Mouse (Mus musculus) Patski (cell line): ENCODE results near the gene Stub1. TPM values are rescaled to one million over a fixed set of nuclear protein-coding genes. Genes with fewer than 3 reads are reported as not detected.
A peak's percentile ranks its signal among the peaks of the same experiment; 100 is the strongest.

Experiments used
- ATAC-seq: fragments of 100-300 bp; one replicate; pipeline ENCODE4 v1.8.0; 2021
- CTCF ChIA-PET: fragments of 350-600 bp; sonication (Branson Sonifier 250); formaldehyde crosslinking; loops from one replicate; lab custom pipeline; 2022; ENCODE audit warnings: inconsistent platforms; lab: Charles Lee
- POLR2A ChIA-PET: fragments of 350-600 bp; sonication (Branson Sonifier 250); formaldehyde crosslinking; loops from one replicate; lab custom pipeline; 2022; ENCODE audit warnings: antibody characterized with exemption, inconsistent platforms; lab: Charles Lee
- DNase-seq: peaks from one replicate; pipeline ENCODE4 v3.0.0-alpha.2; 2011; ENCODE audit warnings: low read depth, low spot score
- H3K27me3 ChIP-seq: fragments of 371-371 bp; one replicate; pipeline ENCODE4 v1.5.1; 2021
- CTCF ChIP-seq: fragments of 100-300 bp; IDR thresholded peaks from one replicate; pipeline ENCODE4 v1.5.1; 2021
- in situ Hi-C: fragments of 300-500 bp; cut with MboI; formaldehyde crosslinking; loops from 3 replicates; pipeline ENCODE4 v1.11.1; 2018; ENCODE audit warnings: low pct_unique_long_range_greater_than_20kb, mixed read lengths
- polyA plus RNA-seq: library from polyadenylated mRNA; unstranded; gene quantifications from one replicate; pipeline ENCODE4 v1.2.3, GENCODE M21; 2021

The Stub1 gene
- polyA plus RNA-seq, 1 experiment from 2014 or later: 188 TPM

DNA sequence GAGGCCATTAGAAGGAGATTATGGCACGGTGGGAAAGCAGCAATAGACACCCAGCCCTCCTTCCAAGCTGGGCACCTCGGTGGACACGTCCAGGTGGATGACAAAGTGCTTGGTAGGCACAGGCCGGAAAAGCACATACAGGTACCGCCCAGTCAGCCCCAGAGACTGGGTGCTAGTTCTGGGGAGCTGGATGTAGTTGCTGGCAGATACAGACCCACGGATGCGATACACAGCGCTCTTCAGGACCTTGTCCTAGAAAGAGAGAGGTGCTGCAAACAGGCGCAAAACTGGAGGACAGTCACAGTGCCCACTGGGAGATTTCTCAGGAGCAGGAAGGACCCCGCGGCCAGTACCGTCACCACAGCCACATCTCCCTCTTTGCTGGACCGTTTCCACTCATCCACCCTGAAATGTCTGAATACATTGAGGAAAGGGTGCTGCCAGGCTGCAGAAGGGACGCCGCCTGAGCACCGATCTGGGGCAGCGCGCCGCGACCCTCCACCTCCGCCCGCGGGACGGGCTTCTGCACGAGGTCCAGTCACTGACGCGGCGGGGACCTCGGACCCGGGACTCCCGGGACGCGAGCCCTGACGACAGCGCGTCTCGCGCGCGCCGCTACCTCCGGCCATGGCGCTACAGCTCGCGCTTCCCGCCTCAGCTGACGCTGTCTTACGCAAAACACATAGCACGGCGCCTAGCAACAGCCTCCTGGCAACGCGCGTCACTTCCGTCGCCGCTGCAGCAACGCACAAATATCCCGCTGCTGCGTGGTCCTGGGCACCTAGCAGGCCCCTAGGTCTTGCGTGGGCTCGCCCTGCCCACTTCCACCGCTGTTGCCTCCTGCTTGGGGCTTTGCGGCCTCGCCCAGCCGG is 27.9 kb upstream of the Stub1 start, which contains the start of gene Wdr90:
Gene Wdr90, minus strand, starts transcription at position 670 of the 872 bp plus-strand sequence.
- in situ Hi-C loops: no loop called here
- no peaks in the 10 kb centered on the region for H3K27me3 ChIP-seq
- TF ChIP-seq CTCF: no peak
- DNase-seq (no peak), ATAC-seq (peak; percentile 73)
- ChIA-PET CTCF (interaction anchor here (1.3 kb wide), 1 partner anchor 10 kb away, joined by 3 read pairs; no protein-coding TSS in a partner anchor), POLR2A (interaction anchor here (0.9 to 1.7 kb wide), 4 partner anchors 14 to 24 kb away, joined by 3 to 7 read pairs (median 4); partner anchors contain the start of genes Mettl26 and Rhbdl1)

- H3K27me3 ChIP-seq: no peaks in the 10 kb centered on the region
- in situ Hi-C loops: no loop called here
- no peak for TF ChIP-seq CTCF
- CTCF ChIA-PET: no interaction called here
- ATAC-seq (no peak), DNase-seq (no peak)
- POLR2A ChIA-PET: interaction anchor here (1.3 kb wide), 1 partner anchor 15 kb away, joined by 4 read pairs; no protein-coding TSS in a partner anchor
Measured at GRCm38 (mm10) chr17:25860229-25860628, 27.0 kb upstream of the Stub1 start.

DNA sequence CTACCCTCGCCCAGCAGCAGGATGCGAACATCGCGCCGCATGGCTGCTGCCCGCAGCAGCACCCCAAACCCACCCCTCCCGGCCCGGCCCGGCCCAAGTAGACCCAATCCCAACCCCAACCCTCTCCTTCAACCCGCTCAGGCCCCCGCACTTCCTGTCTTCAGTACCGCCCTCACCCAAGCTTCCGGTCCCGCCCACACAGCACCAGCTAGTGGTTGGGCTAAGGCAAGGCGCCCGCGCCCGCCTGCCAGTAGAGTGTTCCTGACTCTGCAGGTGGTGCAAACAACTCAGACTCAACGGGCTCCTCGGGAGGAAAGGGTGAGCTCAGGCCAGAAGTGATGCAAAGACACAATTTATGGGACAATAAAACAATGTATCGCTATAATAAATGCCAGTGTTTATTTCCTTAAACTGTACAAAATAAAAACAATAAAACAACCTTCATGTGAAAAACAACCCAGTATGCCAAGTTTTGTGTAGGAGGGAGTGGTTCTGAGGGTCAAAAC is 11.2 kb upstream of the Stub1 start, which contains the start of gene Rhot2:
Gene Rhot2, minus strand, starts transcription at position 456 of the 506 bp plus-strand sequence.
- no peak for TF ChIP-seq CTCF

DNA sequence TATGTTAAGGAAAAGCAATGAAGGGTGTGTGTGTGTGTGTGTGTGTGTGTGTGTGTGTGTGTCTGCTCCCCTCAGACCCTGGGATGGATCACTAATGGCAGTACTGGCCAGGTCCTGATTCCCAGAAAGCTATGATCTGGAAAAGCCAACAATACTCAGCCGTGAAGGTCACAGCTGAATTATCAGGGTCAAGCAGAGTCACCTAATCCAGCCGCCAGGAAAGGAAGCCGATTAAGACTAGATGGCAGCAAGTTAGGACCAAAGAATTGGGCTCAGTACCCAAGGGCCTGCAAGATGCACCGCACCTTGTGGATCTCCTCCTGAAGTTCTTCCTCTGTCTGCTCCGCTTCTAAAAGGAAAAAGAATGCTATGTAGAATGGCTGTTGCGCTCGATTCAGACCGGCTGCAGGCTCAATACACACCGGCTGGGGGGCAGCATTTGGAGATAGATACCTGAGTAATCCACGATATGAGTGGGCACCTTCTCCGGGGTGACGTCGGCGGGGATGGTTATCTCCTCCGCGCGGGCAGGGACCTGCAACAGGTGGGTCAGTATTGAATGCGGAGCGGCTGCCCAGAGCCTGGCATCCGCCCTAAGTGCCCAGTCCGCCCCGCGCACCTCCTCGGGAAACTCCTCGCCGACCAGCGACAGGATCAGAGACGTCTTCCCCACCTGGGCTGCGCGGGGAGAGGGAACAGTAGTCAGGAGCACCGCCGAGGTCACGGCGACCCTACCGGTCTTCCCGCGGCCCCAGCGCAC is 10.6 kb upstream of the Stub1 start:
- peak; percentile 34 for ATAC-seq
- POLR2A ChIA-PET: interaction anchor here (1.0 kb wide), 1 partner anchor 9 kb away, joined by 5 read pairs; no protein-coding TSS in a partner anchor

More for the DNA sequence above, 11.2 kb upstream of the Stub1 start, which contains the start of gene Rhot2:
- DNase-seq: no peak
- CTCF ChIA-PET: no interaction called here
- POLR2A ChIA-PET: interaction anchor here (0.6 to 0.9 kb wide), 2 partner anchors 11 to 41 kb away, joined by 3 to 7 read pairs; partner anchors contain the start of gene Stub1
- H3K27me3 ChIP-seq: no peaks in the 10 kb centered on the region
- in situ Hi-C loops: no loop called here
- peak; percentile 87 for ATAC-seq

DNA sequence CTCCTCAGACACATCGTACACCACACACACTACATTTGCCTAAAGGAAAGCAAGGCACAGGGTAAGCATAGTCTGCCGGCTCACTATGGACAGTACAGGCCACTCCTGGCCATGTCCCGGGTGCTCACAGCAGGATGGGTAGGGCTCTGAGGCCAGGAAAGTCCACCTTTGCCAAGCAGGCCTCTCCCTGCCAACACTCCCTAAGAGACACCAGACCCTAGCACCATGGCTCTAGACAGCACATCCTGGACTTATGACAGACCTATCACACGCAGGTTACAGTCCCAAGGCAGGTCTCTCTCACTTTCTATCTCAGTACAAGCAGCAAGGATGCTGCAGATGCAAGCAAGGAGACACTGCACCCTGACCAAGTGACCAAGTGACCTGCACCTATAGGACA is 9.9 kb upstream of the Stub1 start:
- no peak for TF ChIP-seq CTCF
- ATAC-seq (no peak), DNase-seq (no peak)
- ChIA-PET POLR2A (interaction anchor here (1.0 to 1.6 kb wide), 2 partner anchors 10 kb away, joined by 5 to 7 read pairs; partner anchors contain the start of gene Stub1), CTCF (interaction anchor here (1.3 kb wide), 1 partner anchor 10 kb away, joined by 5 read pairs; the partner anchor contains the start of gene Stub1)
- in situ Hi-C loops: no loop called here
- no peaks in the 10 kb centered on the region for H3K27me3 ChIP-seq

More for the DNA sequence above, 10.6 kb upstream of the Stub1 start:
- in situ Hi-C loops: no loop called here
- CTCF ChIA-PET: no interaction called here
- no peaks in the 10 kb centered on the region for H3K27me3 ChIP-seq
- no peak for DNase-seq
- TF ChIP-seq CTCF: no peak

DNA sequence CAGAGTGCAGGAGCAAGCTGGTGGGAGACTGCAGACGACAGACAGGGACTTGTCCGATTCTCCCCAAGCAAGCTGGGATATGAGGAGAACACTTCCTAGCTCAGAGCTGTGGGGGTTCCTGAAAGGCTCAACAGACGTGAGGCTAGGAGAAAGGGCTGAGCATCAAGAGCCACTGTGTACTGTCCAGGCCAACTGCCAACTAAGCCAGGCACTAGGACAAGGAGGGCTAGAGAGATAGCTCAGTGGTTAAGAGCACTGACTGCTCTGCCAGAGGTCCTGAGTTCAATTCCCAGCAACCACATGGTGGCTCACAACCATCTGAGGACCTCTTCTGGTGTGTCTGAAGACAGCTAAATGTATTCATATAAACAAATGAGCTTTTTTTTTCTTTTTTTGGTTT is 9.3 kb upstream of the Stub1 start:
- ATAC-seq (no peak), DNase-seq (no peak)
- no peak for TF ChIP-seq CTCF
- CTCF ChIA-PET: interaction anchor here (1.3 kb wide), 1 partner anchor 9 kb away, joined by 5 read pairs; the partner anchor contains the start of gene Stub1
- in situ Hi-C loops: no loop called here
- no peaks in the 10 kb centered on the region for H3K27me3 ChIP-seq
- POLR2A ChIA-PET: interaction anchor here (1.6 kb wide), 1 partner anchor 9 kb away, joined by 7 read pairs; the partner anchor contains the start of gene Stub1

DNA sequence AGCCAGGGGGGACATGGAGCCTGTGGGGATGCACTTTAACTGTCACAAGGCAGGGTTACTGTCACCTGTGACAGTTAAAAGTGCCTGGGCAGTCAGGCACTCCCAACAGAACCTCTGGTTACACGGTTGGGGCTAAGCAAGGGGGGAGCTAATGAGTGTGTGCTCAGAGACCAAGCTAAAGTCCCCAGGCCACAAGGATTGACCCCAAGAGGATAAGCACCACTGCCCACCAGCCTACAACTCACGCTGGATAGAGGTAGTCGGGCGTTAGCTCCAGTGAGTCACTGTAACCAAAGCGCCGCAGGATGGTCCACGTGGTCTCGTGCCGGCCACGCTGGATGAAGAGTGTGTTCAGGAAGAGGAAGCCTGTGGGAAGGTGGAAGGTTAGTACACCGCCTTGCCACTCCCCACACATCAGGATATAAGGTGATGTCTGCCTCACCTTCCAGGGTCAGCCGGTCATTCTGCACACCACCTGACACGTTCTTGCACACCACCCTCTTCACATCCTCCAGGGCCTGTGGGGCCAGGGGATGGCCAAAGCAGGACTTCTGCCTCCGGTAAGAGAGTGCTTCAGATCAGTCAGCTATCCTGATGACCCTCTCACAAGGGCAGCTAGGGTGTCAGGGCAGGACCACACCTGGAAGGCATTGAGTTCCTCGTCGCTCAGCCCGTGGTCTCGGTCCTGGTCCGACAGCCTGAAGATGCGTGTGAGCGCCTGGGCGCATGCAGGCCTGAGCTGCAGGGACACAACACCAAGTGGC is 8.1 kb upstream of the Stub1 start, which contains the start of gene Gm20683:
Gene Gm20683, minus strand, starts transcription at position 647 of the 764 bp plus-strand sequence.
- no peaks in the 10 kb centered on the region for H3K27me3 ChIP-seq
- CTCF ChIA-PET: interaction anchor here (1.3 kb wide), 1 partner anchor 8 kb away, joined by 5 read pairs; the partner anchor contains the start of gene Stub1
- POLR2A ChIA-PET: interaction anchor here (1.6 kb wide), 1 partner anchor 8 kb away, joined by 7 read pairs; the partner anchor contains the start of gene Stub1
- no peak for TF ChIP-seq CTCF
- DNase-seq (no peak), ATAC-seq (no peak)
- in situ Hi-C loops: no loop called here

DNA sequence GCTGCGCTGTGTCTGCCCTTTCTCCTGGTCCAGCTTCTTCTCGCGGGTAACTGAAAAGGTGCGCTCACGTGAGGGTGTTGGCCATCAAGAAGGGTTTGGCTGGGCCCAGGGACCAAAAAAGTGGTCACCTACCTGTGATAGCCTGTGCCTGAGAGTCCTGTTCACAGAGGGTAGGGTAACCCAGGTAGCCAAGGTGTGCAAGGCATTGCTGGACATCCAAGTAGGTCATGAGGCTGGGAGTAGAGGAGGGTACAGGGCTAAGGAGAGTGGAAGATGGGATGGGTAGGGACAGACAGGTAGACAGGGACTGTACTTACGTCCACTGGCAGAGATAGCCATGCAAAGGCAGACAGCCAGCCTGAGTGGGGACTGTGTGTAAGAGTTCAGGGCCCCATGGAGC is 7.3 kb upstream of the Stub1 start:
- CTCF ChIA-PET: no interaction called here
- POLR2A ChIA-PET: interaction anchor here (1.2 kb wide), 1 partner anchor 21 kb away, joined by 3 read pairs; the partner anchor contains the start of gene Wdr90
- in situ Hi-C loops: no loop called here

More for the DNA sequence above, 7.3 kb upstream of the Stub1 start:
- ATAC-seq: no peak
- no peak for DNase-seq
- H3K27me3 ChIP-seq: no peaks in the 10 kb centered on the region
- TF ChIP-seq CTCF: no peak
